Mouse (Mus musculus): ENCODE measurements around the gene Isg20. TPM values are rescaled to one million over a fixed set of nuclear protein-coding genes. Genes with fewer than 3 reads are reported as not detected.

Gene Isg20
- total and polyA plus RNA-seq, 2 experiments from 2014 or later: 0.57 to 1.2 TPM

GRCm38 (mm10) chr7:78909026-78909425 lies 4.2 kb upstream of the Isg20 start:
- H3K4me2 ChIP-seq (ENCODE audit: low read depth, low read length, poor library complexity, severe bottlenecking): no peak overlapping the region
- no peak overlapping the region for H3K27ac ChIP-seq (ENCODE audit: low read depth, low read length)
- WGBS: 81% methylated on average over 6 of the region's 6 CpGs
- H3K36me3 ChIP-seq (ENCODE audit: insufficient read depth, low read length): peaks cover 9% of the 10 kb centered on the region
- no peaks in the 10 kb centered on the region for H3K9me3 ChIP-seq (ENCODE audit: low read length)
- no peaks in the 10 kb centered on the region for H3K27me3 ChIP-seq (ENCODE audit: insufficient read depth, low read length)
- H3K4me3 ChIP-seq (ENCODE audit: low read depth, low read length): no peak overlapping the region
- no peak for DNase-seq (ENCODE audit: low spot score)
- no peak for TF ChIP-seq CTCF (IDR thresholded peaks at IDR 0.05)
- no peak for ATAC-seq (ENCODE audit: low FRiP score)
- 0 out of 2 replicates have a peak, but pooled peaks cover 3% of the 10 kb centered on the region for H3K4me1 ChIP-seq (ENCODE audit: insufficient read depth, low read length)
- H3K9ac ChIP-seq (replicated peaks; ENCODE audit: low read length, poor library complexity, severe bottlenecking): no peak overlapping the region

DNA sequence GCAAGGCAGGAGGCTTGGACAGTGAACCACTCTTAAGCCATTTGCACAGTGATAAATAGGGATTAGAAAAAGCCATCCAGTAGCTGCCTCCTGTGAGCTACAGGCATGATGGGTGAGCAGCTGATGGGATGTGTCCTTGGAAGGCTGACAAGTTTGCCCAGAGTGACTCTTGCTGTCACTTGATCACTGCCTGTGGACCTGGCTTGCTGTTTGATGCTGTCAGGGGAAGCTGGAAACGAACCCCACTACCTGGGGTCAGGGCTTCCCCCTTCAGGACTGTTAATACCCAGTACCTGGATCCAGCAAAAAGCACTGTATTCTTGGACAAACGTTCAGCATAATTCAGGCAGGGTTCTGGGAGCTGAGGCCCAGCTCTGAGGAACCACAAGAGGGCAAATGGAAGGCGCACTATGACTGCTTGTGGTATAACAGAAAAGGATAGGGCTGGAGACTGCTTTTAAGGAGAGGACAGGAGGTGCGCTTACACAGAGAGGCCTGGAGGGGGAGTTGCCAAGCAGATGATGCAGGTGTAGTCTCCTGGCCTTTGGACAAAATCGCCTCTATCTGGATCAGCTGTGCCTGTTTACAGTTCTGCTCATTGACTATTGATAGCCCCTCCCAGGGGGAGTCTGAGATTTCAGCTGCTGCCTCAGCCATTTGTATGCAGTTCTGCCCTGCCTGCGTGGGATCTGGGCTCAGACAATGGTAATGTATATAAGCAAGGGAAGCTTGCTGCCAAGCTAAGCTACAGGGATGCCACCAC lies 2.7 kb upstream of the Isg20 start:
- DNase-seq (ENCODE audit: low spot score) (peak; percentile 30), ATAC-seq (ENCODE audit: low FRiP score) (no peak; the same call in 1 of the 2 replicates)
- no peaks in the 10 kb centered on the region for H3K9me3 ChIP-seq (ENCODE audit: low read length)
- WGBS: 37% methylated on average over 6 of the region's 6 CpGs
- no peak overlapping the region for H3K4me3 ChIP-seq (ENCODE audit: low read depth, low read length)
- 0 out of 2 replicates have a peak, but pooled peaks cover 3% of the 10 kb centered on the region for H3K4me1 ChIP-seq (ENCODE audit: insufficient read depth, low read length)
- H3K36me3 ChIP-seq (ENCODE audit: insufficient read depth, low read length): peaks cover 5% of the 10 kb centered on the region
- H3K27ac ChIP-seq (ENCODE audit: low read depth, low read length): no peak overlapping the region
- H3K4me2 ChIP-seq (ENCODE audit: low read depth, low read length, poor library complexity, severe bottlenecking): no peak overlapping the region
- TF ChIP-seq CTCF (IDR thresholded peaks at IDR 0.05): peak; percentile 42; the same call in 1 of the 2 replicates
- H3K9ac ChIP-seq (replicated peaks; ENCODE audit: low read length, poor library complexity, severe bottlenecking): no peak overlapping the region
- H3K27me3 ChIP-seq (ENCODE audit: insufficient read depth, low read length): no peaks in the 10 kb centered on the region

GRCm38 (mm10) chr7:78911209-78911608 lies 2.0 kb upstream of the Isg20 start:
- Histone ChIP-seq H3K4me2 (ENCODE audit: low read depth, low read length, poor library complexity, severe bottlenecking) (no peak overlapping the region), H3K9ac (replicated peaks; ENCODE audit: low read length, poor library complexity, severe bottlenecking) (no peak overlapping the region), H3K4me1 (ENCODE audit: insufficient read depth, low read length) (0 out of 2 replicates have a peak, but pooled peaks cover 3% of the 10 kb centered on the region), H3K9me3 (ENCODE audit: low read length) (no peaks in the 10 kb centered on the region), H3K4me3 (ENCODE audit: low read depth, low read length) (no peak overlapping the region), H3K27ac (ENCODE audit: low read depth, low read length) (no peak overlapping the region), H3K27me3 (ENCODE audit: insufficient read depth, low read length) (no peaks in the 10 kb centered on the region), H3K36me3 (ENCODE audit: insufficient read depth, low read length) (peaks cover 5% of the 10 kb centered on the region)
- ATAC-seq (ENCODE audit: low FRiP score) (no peak), DNase-seq (ENCODE audit: low spot score) (no peak)
- no peak for TF ChIP-seq CTCF (IDR thresholded peaks at IDR 0.05)
- 90% methylated on average over 4 of the region's 4 CpGs for WGBS

GRCm38 (mm10) chr7:78912253-78912973 lies 811 bp upstream of the Isg20 start:
- peak overlapping the region; percentile 13; the same call in 1 of the 2 replicates for H3K9ac ChIP-seq (replicated peaks; ENCODE audit: low read length, poor library complexity, severe bottlenecking)
- no peaks in the 10 kb centered on the region for H3K9me3 ChIP-seq (ENCODE audit: low read length)
- H3K27ac ChIP-seq (ENCODE audit: low read depth, low read length): no peak overlapping the region
- peak overlapping the region; percentile 16 for H3K4me3 ChIP-seq (ENCODE audit: low read depth, low read length)
- 0 out of 2 replicates have a peak, but pooled peaks cover 3% of the 10 kb centered on the region for H3K4me1 ChIP-seq (ENCODE audit: insufficient read depth, low read length)
- H3K27me3 ChIP-seq (ENCODE audit: insufficient read depth, low read length): no peaks in the 10 kb centered on the region
- DNase-seq (ENCODE audit: low spot score): peak; percentile 49
- no peaks in the 10 kb centered on the region for H3K36me3 ChIP-seq (ENCODE audit: insufficient read depth, low read length)
- peak overlapping the region; percentile 46 for H3K4me2 ChIP-seq (ENCODE audit: low read depth, low read length, poor library complexity, severe bottlenecking)
- 8% methylated on average over 20 of the region's 20 CpGs for WGBS
- no peak for ATAC-seq (ENCODE audit: low FRiP score)
- TF ChIP-seq CTCF (IDR thresholded peaks at IDR 0.05): no peak

GRCm38 (mm10) chr7:78913649-78914544 lies 673 bp downstream of the Isg20 start:
- Histone ChIP-seq H3K36me3 (ENCODE audit: insufficient read depth, low read length) (no peaks in the 10 kb centered on the region), H3K27ac (ENCODE audit: low read depth, low read length) (no peak overlapping the region), H3K9me3 (ENCODE audit: low read length) (no peaks in the 10 kb centered on the region), H3K27me3 (ENCODE audit: insufficient read depth, low read length) (no peaks in the 10 kb centered on the region), H3K4me3 (ENCODE audit: low read depth, low read length) (no peak overlapping the region), H3K9ac (replicated peaks; ENCODE audit: low read length, poor library complexity, severe bottlenecking) (no peak overlapping the region), H3K4me2 (ENCODE audit: low read depth, low read length, poor library complexity, severe bottlenecking) (no peak overlapping the region), H3K4me1 (ENCODE audit: insufficient read depth, low read length) (0 out of 2 replicates have a peak, but pooled peaks cover 3% of the 10 kb centered on the region)
- DNase-seq (ENCODE audit: low spot score) (no peak), ATAC-seq (ENCODE audit: low FRiP score) (no peak)
- no peak for TF ChIP-seq CTCF (IDR thresholded peaks at IDR 0.05)
- 91% methylated on average over 19 of the region's 19 CpGs for WGBS
